7 mouse cellular contexts compared by ENCODE assay signal in the genomic region with DNA sequence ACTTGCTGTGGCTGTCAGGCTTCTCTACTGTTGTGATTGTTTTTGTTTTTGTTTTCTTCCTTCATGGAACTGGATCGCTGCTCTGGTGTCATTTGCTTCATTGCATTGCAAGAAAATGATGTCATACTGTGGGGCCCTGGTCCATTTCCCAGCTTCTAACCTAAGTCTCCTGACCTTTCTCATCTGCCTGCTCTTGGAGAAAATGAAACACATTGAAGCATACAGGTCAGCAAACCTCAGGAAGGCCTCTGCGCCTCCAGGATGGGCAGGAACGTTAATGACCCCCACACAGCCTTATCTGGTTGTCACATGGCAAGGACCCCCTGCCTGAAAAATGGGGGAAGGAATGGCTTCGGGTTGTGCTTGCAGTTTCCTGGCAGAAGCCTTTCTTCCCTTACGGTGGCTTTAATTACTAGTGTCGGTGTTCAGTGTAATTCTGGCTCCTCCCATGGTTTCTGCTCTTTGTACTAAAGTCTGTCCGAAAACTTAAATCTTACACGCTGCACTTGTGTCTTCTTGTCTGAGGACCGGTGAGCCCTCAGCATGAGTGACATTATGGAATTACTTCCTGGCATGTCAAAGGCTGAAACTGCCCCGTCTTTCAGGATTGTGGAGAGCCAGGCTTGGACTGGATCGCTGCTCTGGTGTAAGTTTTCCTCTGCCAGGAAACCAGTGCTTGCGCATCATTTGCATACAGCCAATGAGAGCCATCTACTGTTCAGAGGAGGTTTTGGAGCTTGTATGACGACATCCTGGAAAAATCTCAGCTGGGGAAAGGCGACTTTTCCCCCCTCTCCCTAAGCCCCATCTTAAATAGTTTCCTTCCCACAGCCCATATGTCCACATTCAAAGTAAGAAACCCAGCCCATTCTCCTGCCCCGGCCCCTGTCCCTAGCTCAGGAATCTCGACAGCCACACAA. TPM values are rescaled to one million over a fixed set of nuclear protein-coding genes. Genes with fewer than 3 reads are reported as not detected.
DNase-seq lines count a peak whose midpoint lies in the region; ATAC-seq and TF ChIP-seq lines count a peak whose summit lies in the region.

No protein-coding gene starts in this region.

- no peak for TF ChIP-seq CTCF in testis, adult 2 months (IDR thresholded peaks at IDR 0.05; ENCODE audit: control insufficient read depth, insufficient read depth, insufficient replicate concordance, low read depth, low read length)

- peak overlapping the region; percentile 94 for H3K27ac ChIP-seq in heart, embryonic 12.5 days (ENCODE audit: poor library complexity, severe bottlenecking)
- peak overlapping the region; percentile 93 for H3K27ac ChIP-seq in kidney, embryonic 16.5 days (ENCODE audit: low read length)
- peak overlapping the region; percentile 94 for H3K27ac ChIP-seq in limb, embryonic 14.5 days (replicated peaks; ENCODE audit: low read depth, low read length)
- peak overlapping the region; percentile 46 for H3K27ac ChIP-seq in midbrain, embryonic 15.5 days
- H3K27ac ChIP-seq in testis, adult 2 months (ENCODE audit: control insufficient read depth, insufficient read depth, low read depth, low read length), result peak overlapping the region; percentile 68

- H3K9ac ChIP-seq in heart, embryonic 12.5 days, result peak overlapping the region; percentile 53; the same call in 1 of the 2 replicates
- peak overlapping the region; percentile 63 for H3K9ac ChIP-seq in kidney, embryonic 16.5 days (replicated peaks; ENCODE audit: low read length)
- peak overlapping the region; percentile 54 for H3K9ac ChIP-seq in limb, embryonic 14.5 days (ENCODE audit: low read depth, low read length, severe bottlenecking)
- peak overlapping the region; percentile 13; the same call in 1 of the 2 replicates for H3K9ac ChIP-seq in midbrain, embryonic 15.5 days

- peak; percentile 90 for DNase-seq in brain, adult 2 months (ENCODE audit: low read depth, low spot score)
- peak; percentile 85 for DNase-seq in fibroblast of lung, adult 2 months (ENCODE audit: low read depth)
- DNase-seq in limb, embryonic 14.5 days (ENCODE audit: low spot score), result peak; percentile 96

- ATAC-seq in heart, embryonic 12.5 days (ENCODE audit: insufficient number of reproducible peaks, low FRiP score), result peak; percentile 82
- peak; percentile 89 for ATAC-seq in kidney, embryonic 16.5 days (ENCODE audit: low FRiP score, low TSS enrichment)
- ATAC-seq in limb, embryonic 14.5 days (ENCODE audit: low FRiP score, low read depth), result peak; percentile 91
- ATAC-seq in midbrain, embryonic 15.5 days (replicated peaks), result peak; percentile 91

- no peaks in the 10 kb centered on the region for H3K9me3 ChIP-seq in heart, embryonic 12.5 days (replicated peaks)
- H3K9me3 ChIP-seq in kidney, embryonic 16.5 days (ENCODE audit: low read length), result no peaks in the 10 kb centered on the region
- H3K9me3 ChIP-seq in limb, embryonic 14.5 days (ENCODE audit: control insufficient read depth, low read length), result no peaks in the 10 kb centered on the region
- H3K9me3 ChIP-seq in midbrain, embryonic 15.5 days, result no peaks in the 10 kb centered on the region

- H3K4me1 ChIP-seq in heart, embryonic 12.5 days (replicated peaks), result peaks cover 56% of the 10 kb centered on the region
- peaks cover 51% of the 10 kb centered on the region for H3K4me1 ChIP-seq in kidney, embryonic 16.5 days (ENCODE audit: insufficient read depth, low read length)
- peaks cover 48% of the 10 kb centered on the region for H3K4me1 ChIP-seq in limb, embryonic 14.5 days (ENCODE audit: control insufficient read depth, insufficient read depth, low read length)
- peaks cover 23% of the 10 kb centered on the region for H3K4me1 ChIP-seq in midbrain, embryonic 15.5 days
- H3K4me1 ChIP-seq in testis, adult 2 months (ENCODE audit: control insufficient read depth, insufficient read depth, low read length), result peaks cover 3% of the 10 kb centered on the region

- H3K4me2 ChIP-seq in heart, embryonic 12.5 days, result peak overlapping the region; percentile 58
- H3K4me2 ChIP-seq in kidney, embryonic 16.5 days (replicated peaks; ENCODE audit: low read depth, low read length), result peak overlapping the region; percentile 58
- H3K4me2 ChIP-seq in limb, embryonic 14.5 days (replicated peaks; ENCODE audit: low read depth, low read length, severe bottlenecking), result peak overlapping the region; percentile 49
- peak overlapping the region; percentile 48 for H3K4me2 ChIP-seq in midbrain, embryonic 15.5 days

- peak; percentile 67; the same call in 1 of the 2 replicates for TF ChIP-seq POLR2A in limb, embryonic 14.5 days (IDR thresholded peaks at IDR 0.05; ENCODE audit: borderline replicate concordance, extremely low read depth, insufficient read depth, insufficient read length)
- no peak for TF ChIP-seq POLR2A in testis, adult 2 months (IDR thresholded peaks at IDR 0.05; ENCODE audit: control insufficient read depth, low read depth, low read length)

- WGBS in heart, embryonic 12.5 days, result 7% methylated on average over 16 of the region's 16 CpGs
- 2% methylated on average over 16 of the region's 16 CpGs for WGBS in kidney, embryonic 16.5 days
- 3% methylated on average over 16 of the region's 16 CpGs for WGBS in limb, embryonic 14.5 days
- 7% methylated on average over 16 of the region's 16 CpGs for WGBS in midbrain, embryonic 15.5 days

- H3K27me3 ChIP-seq in heart, embryonic 12.5 days (replicated peaks), result no peaks in the 10 kb centered on the region
- H3K27me3 ChIP-seq in kidney, embryonic 16.5 days (ENCODE audit: insufficient read depth, low read length), result no peaks in the 10 kb centered on the region
- H3K27me3 ChIP-seq in limb, embryonic 14.5 days (ENCODE audit: control insufficient read depth, insufficient read depth, low read length), result no peaks in the 10 kb centered on the region
- no peaks in the 10 kb centered on the region for H3K27me3 ChIP-seq in midbrain, embryonic 15.5 days (replicated peaks)
- no peaks in the 10 kb centered on the region for H3K27me3 ChIP-seq in testis, adult 2 months (ENCODE audit: control insufficient read depth, insufficient read depth, low read length)

- H3K4me3 ChIP-seq in heart, embryonic 12.5 days, result peak overlapping the region; percentile 25
- peak overlapping the region; percentile 36 for H3K4me3 ChIP-seq in kidney, embryonic 16.5 days (ENCODE audit: low read length)
- H3K4me3 ChIP-seq in limb, embryonic 14.5 days (replicated peaks; ENCODE audit: low read length), result peak overlapping the region; percentile 24
- H3K4me3 ChIP-seq in midbrain, embryonic 15.5 days, result peak overlapping the region; percentile 31
- H3K4me3 ChIP-seq in testis, adult 2 months (ENCODE audit: control insufficient read depth, low read depth, low read length), result peak overlapping the region; percentile 41

- no peaks in the 10 kb centered on the region for H3K36me3 ChIP-seq in heart, embryonic 12.5 days
- no peaks in the 10 kb centered on the region for H3K36me3 ChIP-seq in kidney, embryonic 16.5 days (ENCODE audit: insufficient read depth, low read length)
- H3K36me3 ChIP-seq in limb, embryonic 14.5 days (ENCODE audit: control insufficient read depth, insufficient read depth, low read length), result no peaks in the 10 kb centered on the region
- H3K36me3 ChIP-seq in midbrain, embryonic 15.5 days (replicated peaks), result no peaks in the 10 kb centered on the region
- H3K36me3 ChIP-seq in testis, adult 2 months (ENCODE audit: control insufficient read depth, insufficient read depth, low read length), result no peaks in the 10 kb centered on the region

RNA-seq across cellular contexts. Expression of gene Tmem212, which starts 33.1 kb away (rescaled TPM):
- not detected in 2 replicates for polyA plus RNA-seq in heart, embryonic 12.5 days (2016; fragmentation: Nextera tagmentation; extraction: Ambion mirVana)
- 0.24 and 0.35 TPM in 2 replicates for polyA plus RNA-seq in kidney, embryonic 16.5 days (2015; fragmentation: Nextera tagmentation; extraction: Ambion mirVana)
- polyA plus RNA-seq in limb, embryonic 14.5 days (2012; rRNA removed), result not detected in 2 replicates
- polyA plus RNA-seq in limb, embryonic 14.5 days (2014; fragmentation: Nextera tagmentation; extraction: Ambion mirVana), result not detected in 2 replicates
- polyA plus RNA-seq in midbrain, embryonic 15.5 days (2015; fragmentation: Nextera tagmentation; extraction: Ambion mirVana), result 0.25 and 0.77 TPM in 2 replicates
- polyA plus RNA-seq in testis, adult 2 months (2012; rRNA removed), result 0.17 and 0.32 TPM in 2 replicates

Comparison
In these comparisons a context has a peak if more than half of its experiments do, and no peak if none do; other contexts are left out.
1. Peak in every context shown above with its lines: DNase-seq, ATAC-seq, H3K4me3 ChIP-seq and H3K27ac ChIP-seq.
2. H3K9ac ChIP-seq: peak in every context shown above with its lines; median percentile 63 in kidney, embryonic 16.5 days; 54 in limb, embryonic 14.5 days; 53 in heart, embryonic 12.5 days; 13 in midbrain, embryonic 15.5 days.